Mouse (Mus musculus): ENCODE measurements at regions not wholly inside any gene's neighbourhood (a gene's known extent, or its start where the extent isn't known, plus 50 kb on each side); places are given as distances from the start of the nearest gene placed in this dataset.

- in situ Hi-C loops (cut with MboI, MseI): no loop called here
Observed at GRCm38 (mm10) chr14:29869930-29870329, 98.2 kb upstream of the Selenok start.

DNA sequence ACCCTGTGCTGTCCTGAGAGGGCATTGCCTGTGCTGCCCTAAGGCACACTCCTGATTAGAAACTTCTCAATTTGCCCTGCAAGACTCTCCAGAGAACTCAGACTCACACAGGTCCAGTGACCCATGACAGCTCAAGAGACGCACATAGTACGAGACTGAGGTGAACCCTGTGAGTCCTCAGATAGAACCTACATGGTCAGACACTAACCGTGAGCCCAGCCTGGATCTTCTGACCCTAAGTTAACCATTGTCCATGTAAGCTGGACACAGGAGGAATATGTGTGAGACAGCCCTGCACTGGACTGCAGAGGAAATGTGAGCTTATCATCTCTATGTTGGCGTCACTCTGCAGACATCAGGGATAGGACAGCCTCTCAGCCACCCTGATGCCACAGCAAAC lies 91.4 kb upstream of the Selenok start:
- in situ Hi-C loops (cut with MboI, MseI): no loop called here

- in situ Hi-C loops (cut with MboI, MseI): no loop called here
Observed at GRCm38 (mm10) chr14:29877671-29878422, 90.3 kb upstream of the Selenok start.

DNA sequence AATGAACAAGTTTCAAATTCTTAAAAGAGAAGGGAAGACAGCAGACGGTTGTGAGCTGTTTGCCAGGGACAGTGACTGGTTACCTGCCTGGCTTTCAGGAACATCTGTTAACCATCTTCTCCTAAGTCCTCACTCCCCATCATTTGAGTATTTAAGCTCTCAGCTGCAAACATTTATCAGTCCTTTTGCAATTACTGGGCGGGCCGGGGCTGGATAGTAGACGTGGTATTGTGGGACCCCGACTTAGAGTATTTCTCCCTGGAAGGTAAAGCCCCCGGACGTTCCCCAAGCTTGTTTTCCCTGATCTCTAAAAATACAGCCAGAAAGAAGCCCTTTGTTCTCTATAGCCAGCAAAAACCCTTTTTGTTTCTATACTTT lies 89.7 kb upstream of the Selenok start:
- in situ Hi-C loops (cut with MboI, MseI): no loop called here

GRCm38 (mm10) chr14:29879283-29879682 lies 88.8 kb upstream of the Selenok start:
- in situ Hi-C loops (cut with MboI, MseI): no loop called here

- in situ Hi-C loops (cut with MboI, MseI): no loop called here
Observed at GRCm38 (mm10) chr14:29882666-29883344, 85.3 kb upstream of the Selenok start.

DNA sequence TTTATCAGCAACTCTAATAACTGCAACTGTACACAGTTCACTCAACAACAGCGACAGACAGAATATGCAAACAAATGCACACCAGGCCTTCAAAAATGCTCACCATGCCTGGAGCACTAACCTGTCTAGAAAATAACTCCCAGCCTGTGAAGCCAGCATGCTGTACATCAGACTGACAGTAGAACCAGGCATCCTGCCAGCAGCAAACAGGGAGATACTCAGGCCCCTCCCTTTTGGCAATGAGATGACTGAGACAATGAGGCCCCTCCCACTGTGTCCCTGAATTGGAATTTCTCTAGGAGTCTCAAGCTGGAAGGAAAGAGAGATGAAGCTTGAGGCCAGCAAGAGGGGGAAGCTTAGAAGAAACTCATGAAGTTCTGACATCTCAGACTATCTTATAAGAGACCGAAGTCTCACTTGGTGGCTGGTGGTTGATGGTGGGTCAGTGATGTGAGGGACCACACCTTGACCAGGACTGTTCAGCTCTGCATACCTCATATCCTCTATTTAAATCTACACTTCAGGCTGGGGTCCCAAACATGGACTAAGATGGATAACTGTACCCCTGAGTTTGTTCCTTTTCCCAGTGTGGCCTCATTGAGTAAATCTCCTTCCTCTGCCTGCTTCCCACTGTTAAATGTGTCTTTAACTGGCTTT lies 72.6 kb upstream of the Selenok start:
- in situ Hi-C loops (cut with MboI, MseI): no loop called here

DNA sequence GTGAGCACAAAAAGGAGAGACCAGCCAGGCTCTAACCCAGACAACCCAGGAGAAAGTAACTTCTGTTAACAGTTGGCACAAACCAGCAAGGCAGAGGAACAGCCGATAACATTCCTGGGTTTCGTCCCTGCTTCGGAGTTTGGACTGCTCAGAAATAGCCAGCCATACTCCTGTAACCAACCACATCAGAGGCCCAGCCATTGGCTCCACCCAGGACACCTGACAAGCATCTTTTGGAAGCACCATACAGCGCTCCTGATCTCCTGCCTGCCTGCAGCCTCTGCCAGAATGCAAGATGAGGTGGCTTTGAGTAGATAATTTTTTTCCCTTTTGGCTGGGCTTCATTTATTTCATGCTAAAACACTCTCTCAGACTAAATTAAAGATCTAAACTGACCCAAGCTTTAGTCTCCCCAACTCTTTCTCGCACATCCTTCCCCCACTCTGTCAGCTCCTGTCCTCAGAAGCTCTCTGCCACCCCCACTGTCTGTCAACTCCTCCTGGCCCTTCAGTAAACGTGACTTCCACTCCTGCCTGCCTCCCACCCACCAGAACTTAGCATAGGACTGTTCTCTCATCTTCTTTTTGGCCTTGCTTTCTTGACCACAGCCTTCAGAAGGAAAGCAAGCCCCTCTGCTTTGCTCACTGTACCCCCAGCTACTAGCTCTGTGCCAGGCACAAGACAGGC lies 72.0 kb upstream of the Selenok start:
- in situ Hi-C loops (cut with MboI, MseI): no loop called here

DNA sequence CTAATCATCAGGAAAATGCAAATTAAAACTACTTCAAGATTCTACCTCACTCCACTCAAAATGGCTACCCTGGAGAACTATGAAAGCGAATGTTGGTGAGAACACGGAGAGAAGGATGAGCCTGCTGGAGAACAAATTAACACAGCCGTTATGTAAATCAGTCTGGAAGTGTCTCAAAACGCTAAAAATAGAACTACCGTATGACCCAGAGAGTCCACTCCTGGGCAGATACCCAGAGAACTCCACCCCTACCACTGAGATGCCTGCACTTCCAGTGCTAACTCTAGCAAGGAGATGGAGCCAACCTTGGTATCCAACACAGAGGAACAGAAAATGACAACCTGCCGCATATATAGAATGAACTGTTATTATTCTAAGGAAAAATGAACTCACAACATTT lies 67.2 kb upstream of the Selenok start:
- in situ Hi-C loops (cut with MboI, MseI): no loop called here

- in situ Hi-C loops (cut with MboI, MseI): no loop called here
Observed at GRCm38 (mm10) chr14:29903574-29903973, 64.5 kb upstream of the Selenok start.

DNA sequence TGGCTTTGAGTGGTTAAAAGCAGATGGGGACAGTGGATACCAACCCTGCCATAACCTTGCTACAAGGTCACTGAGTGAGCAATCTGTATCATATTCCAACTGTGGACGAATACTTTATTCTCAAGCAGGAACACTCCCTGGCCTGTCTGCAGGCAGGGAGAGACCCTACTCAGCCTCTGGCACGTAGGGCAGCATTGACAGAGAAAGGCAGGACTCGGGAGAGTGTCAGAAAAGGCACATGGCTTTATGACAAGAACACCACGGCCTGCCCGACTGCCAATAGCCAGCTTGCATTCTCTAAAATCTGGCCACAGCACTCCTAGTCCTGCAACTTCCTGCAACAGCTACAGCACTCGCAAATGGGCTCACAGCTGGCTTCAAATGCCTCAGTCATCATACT lies 63.3 kb upstream of the Selenok start:
- in situ Hi-C loops (cut with MboI, MseI): no loop called here

- in situ Hi-C loops (cut with MboI, MseI): no loop called here
Observed at GRCm38 (mm10) chr14:29909741-29910140, 58.4 kb upstream of the Selenok start.
